Mouse (Mus musculus) limb, embryonic 14.5 days (tissue): ENCODE data around the gene Ccnk. TPM values are rescaled to one million over a fixed set of nuclear protein-coding genes. Genes with fewer than 3 reads are reported as not detected.

Experiments
- ATAC-seq: fragments of 200-750 bp; cut with Nextera tagmentation; 2 replicates; pipeline ENCODE4 v1.8.0; 2017; ENCODE audit warnings: low read depth, moderate number of reproducible peaks, moderate TSS enrichment; ENCODE audit not compliant: low FRiP score
- DNase-seq: peaks from one replicate; pipeline ENCODE4 v3.0.0-alpha.2; 2015; ENCODE audit warnings: low spot score
- H3K27ac ChIP-seq: fragments of 300-500 bp; sonication (generic); replicated peaks from 2 replicates; pipeline ENCODE4 v1.5.1; 2014; ENCODE audit warnings: low read depth, mild to moderate bottlenecking, low read length, moderate library complexity, mixed read lengths
- H3K27me3 ChIP-seq: fragments of 300-500 bp; sonication (generic); 2 replicates; pipeline ENCODE4 v1.6.1; 2014; ENCODE audit warnings: low read length, mixed read lengths; ENCODE audit not compliant: control insufficient read depth, insufficient read depth
- H3K36me3 ChIP-seq: fragments of 300-500 bp; sonication (generic); 2 replicates; pipeline ENCODE4 v1.6.1; 2014; ENCODE audit warnings: mild to moderate bottlenecking, low read length, moderate library complexity, mixed read lengths; ENCODE audit not compliant: control insufficient read depth, insufficient read depth
- H3K4me1 ChIP-seq: fragments of 300-500 bp; sonication (generic); 2 replicates; pipeline ENCODE4 v1.6.1; 2014; ENCODE audit warnings: antibody characterized with exemption, low read length, mixed read lengths; ENCODE audit not compliant: control insufficient read depth, insufficient read depth
- H3K4me2 ChIP-seq: fragments of 300-500 bp; sonication (generic); replicated peaks from 2 replicates; pipeline ENCODE4 v1.6.1; 2014; ENCODE audit warnings: low read depth, mild to moderate bottlenecking, low read length, moderate library complexity; ENCODE audit not compliant: severe bottlenecking
- H3K4me3 ChIP-seq: fragments of 300-500 bp; sonication (generic); replicated peaks from 2 replicates; pipeline ENCODE4 v1.5.1; 2014; ENCODE audit warnings: low read length
- H3K9ac ChIP-seq: fragments of 300-500 bp; sonication (generic); 2 replicates; pipeline ENCODE4 v1.6.1; 2014; ENCODE audit warnings: mild to moderate bottlenecking, low read depth, low read length, moderate library complexity; ENCODE audit not compliant: severe bottlenecking
- H3K9me3 ChIP-seq: fragments of 300-500 bp; sonication (generic); 2 replicates; pipeline ENCODE4 v1.6.1; 2016; ENCODE audit warnings: low read length; ENCODE audit not compliant: control insufficient read depth
- POLR2A ChIP-seq: fragments of 200-500 bp; IDR thresholded peaks from 2 replicates; pipeline ENCODE4 v1.8.0; 2012; ENCODE audit warnings: inconsistent platforms, mild to moderate bottlenecking, moderate library complexity, borderline replicate concordance; ENCODE audit not compliant: insufficient read depth, insufficient read length; ENCODE audit errors: extremely low read depth
- WGBS: fragments of 180-500 bp; shearing (Covaris S2); extraction: QIAGEN DNeasy Blood & Tissue Kit; methylation state at CpG from one replicate; pipeline ENCODE4 v1.1.7; 2014; 5-methylcytosine and 5-hydroxymethylcytosine counted together
- polyA plus RNA-seq, 2 experiments: library from polyadenylated mRNA; depleted of rRNA in 1 of 2; stranded (reverse) in 1 of 2; unstranded in 1 of 2; fragments of >200 nt; fragmentation: Nextera tagmentation in 1 of 2; extraction: Ambion mirVana in 1 of 2; gene quantifications; 2 replicates each; pipeline versions ENCODE4 v1.2.1 to v1.2.3; 2012 to 2014

The Ccnk gene
- polyA plus RNA-seq, 2 experiments: 6.0 to 37.7 TPM

GRCm38 (mm10) chr12:108187541-108188091 lies 8.2 kb downstream of the Ccnk start:
- H3K4me1 ChIP-seq: no peaks in the 10 kb centered on the region
- no peak overlapping the region for H3K27ac ChIP-seq
- no peaks in the 10 kb centered on the region for H3K27me3 ChIP-seq
- ATAC-seq (no peak), DNase-seq (no peak)
- H3K4me3 ChIP-seq: no peak overlapping the region
- peaks cover 84% of the 10 kb centered on the region for H3K36me3 ChIP-seq
- H3K9ac ChIP-seq: no peak overlapping the region
- no peak for TF ChIP-seq POLR2A
- H3K9me3 ChIP-seq: no peaks in the 10 kb centered on the region
- H3K4me2 ChIP-seq: no peak overlapping the region
- WGBS: 89% methylated on average over 6 of the region's 6 CpGs

DNA sequence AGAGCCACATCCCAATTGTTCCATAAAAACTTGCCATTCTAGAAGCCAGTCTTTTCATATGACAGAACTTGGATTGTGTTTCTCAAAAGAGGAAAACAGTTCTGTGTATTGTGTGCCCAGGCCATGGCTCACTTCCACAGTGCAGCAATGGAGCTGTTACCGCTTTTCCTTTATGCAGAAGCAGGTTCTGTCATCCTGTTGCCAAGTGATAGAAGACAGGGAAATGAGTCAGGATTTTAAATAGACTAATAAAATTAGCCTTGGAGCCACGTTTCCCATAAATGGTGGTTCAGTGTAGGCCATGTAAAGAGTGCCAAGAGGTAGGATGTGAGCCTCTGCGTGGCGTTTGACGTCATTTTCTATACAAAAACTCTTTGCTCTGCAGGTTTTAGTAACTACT lies 14.5 kb downstream of the Ccnk start:
- no peak for DNase-seq
- Histone ChIP-seq H3K4me3 (no peak overlapping the region), H3K36me3 (peaks cover 97% of the 10 kb centered on the region), H3K27ac (no peak overlapping the region), H3K9ac (no peak overlapping the region), H3K9me3 (no peaks in the 10 kb centered on the region), H3K4me2 (no peak overlapping the region), H3K4me1 (no peaks in the 10 kb centered on the region), H3K27me3 (no peaks in the 10 kb centered on the region)
- no peak for ATAC-seq
- 66% methylated on average over 5 of the region's 5 CpGs for whole genome bisulfite sequencing
- no peak for TF ChIP-seq POLR2A

DNA sequence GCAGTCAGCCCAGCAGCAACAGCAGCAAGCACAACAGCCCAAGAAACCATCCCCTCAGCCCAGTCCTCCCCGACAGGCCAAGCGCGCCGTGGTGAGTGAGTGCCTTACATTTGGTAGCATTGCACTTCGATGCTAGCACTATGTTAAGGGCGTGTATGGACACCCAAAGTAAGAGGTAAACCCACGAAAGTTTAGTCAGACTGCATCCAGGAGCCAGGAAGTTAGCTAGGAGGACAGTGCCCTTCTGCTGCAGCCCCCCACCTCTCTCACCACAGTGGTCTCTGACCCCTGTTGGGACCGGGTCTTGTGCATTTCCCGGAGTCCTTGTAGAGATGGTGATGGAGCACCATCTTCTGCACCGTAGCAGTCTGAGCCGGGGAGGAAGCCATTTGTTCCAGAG lies 16.4 kb downstream of the Ccnk start:
- no peak overlapping the region for H3K27ac ChIP-seq
- H3K4me1 ChIP-seq: no peaks in the 10 kb centered on the region
- H3K9me3 ChIP-seq: no peaks in the 10 kb centered on the region
- no peak overlapping the region for H3K9ac ChIP-seq
- no peak for DNase-seq
- peaks cover 96% of the 10 kb centered on the region for H3K36me3 ChIP-seq
- TF ChIP-seq POLR2A: no peak
- no peaks in the 10 kb centered on the region for H3K27me3 ChIP-seq
- 94% methylated on average over 11 of the region's 11 CpGs for WGBS
- no peak overlapping the region for H3K4me3 ChIP-seq
- no peak for ATAC-seq
- no peak overlapping the region for H3K4me2 ChIP-seq

GRCm38 (mm10) chr12:108198447-108198846 lies 19.1 kb downstream of the Ccnk start:
- Histone ChIP-seq H3K4me1 (no peaks in the 10 kb centered on the region), H3K9me3 (no peaks in the 10 kb centered on the region), H3K36me3 (peaks cover 96% of the 10 kb centered on the region), H3K9ac (no peak overlapping the region), H3K4me2 (no peak overlapping the region), H3K4me3 (no peak overlapping the region), H3K27me3 (no peaks in the 10 kb centered on the region), H3K27ac (no peak overlapping the region)
- no peak for ATAC-seq
- 74% methylated on average over 4 of the region's 4 CpGs for WGBS
- no peak for TF ChIP-seq POLR2A
- DNase-seq: no peak

- H3K9me3 ChIP-seq: no peaks in the 10 kb centered on the region
- no peak overlapping the region for H3K4me3 ChIP-seq
- H3K4me1 ChIP-seq: no peaks in the 10 kb centered on the region
- H3K27me3 ChIP-seq: no peaks in the 10 kb centered on the region
- H3K36me3 ChIP-seq: peaks cover 92% of the 10 kb centered on the region
- no peak for ATAC-seq
- TF ChIP-seq POLR2A: no peak
- DNase-seq: no peak
- 85% methylated on average over 1 of the region's 1 CpGs for WGBS
- H3K4me2 ChIP-seq: no peak overlapping the region
- H3K27ac ChIP-seq: no peak overlapping the region
- H3K9ac ChIP-seq: no peak overlapping the region
Observed at GRCm38 (mm10) chr12:108200094-108200493, 20.7 kb downstream of the Ccnk start.

DNA sequence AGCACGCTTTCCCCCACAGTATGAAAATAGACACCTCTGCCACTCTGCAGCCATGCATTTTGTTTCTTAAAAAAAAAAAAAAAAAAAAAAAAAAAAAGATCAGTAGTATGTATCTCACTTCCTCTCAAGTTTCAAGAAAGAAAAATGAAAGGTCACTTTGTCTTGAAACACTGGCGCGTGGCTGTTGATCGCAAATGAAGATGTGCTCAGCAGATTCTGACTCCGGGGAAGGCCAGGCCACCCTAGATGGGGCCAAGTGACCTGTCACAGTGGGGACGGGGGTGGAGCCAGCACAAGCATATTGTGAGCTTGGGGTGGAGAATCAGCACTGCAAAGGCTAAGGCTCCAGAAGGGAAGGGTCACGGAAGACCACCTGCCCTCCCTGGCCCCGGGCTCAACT lies 24.5 kb downstream of the Ccnk start:
- H3K36me3 ChIP-seq: peaks cover 75% of the 10 kb centered on the region
- TF ChIP-seq POLR2A: no peak
- no peaks in the 10 kb centered on the region for H3K27me3 ChIP-seq
- no peaks in the 10 kb centered on the region for H3K4me1 ChIP-seq
- DNase-seq (no peak), ATAC-seq (no peak)
- 81% methylated on average over 8 of the region's 8 CpGs for WGBS
- H3K4me3 ChIP-seq: no peak overlapping the region
- H3K9me3 ChIP-seq: no peaks in the 10 kb centered on the region
- no peak overlapping the region for H3K4me2 ChIP-seq
- no peak overlapping the region for H3K9ac ChIP-seq
- no peak overlapping the region for H3K27ac ChIP-seq
